Mouse (Mus musculus) thymus, adult 2 months (tissue): ENCODE measurements around the gene Adarb2. TPM values are rescaled to one million over a fixed set of nuclear protein-coding genes. Genes with fewer than 3 reads are reported as not detected.

Experiments
- DNase-seq: peaks from one replicate; pipeline ENCODE4 v3.0.0; 2021
- H3K27ac ChIP-seq: fragments of 200-500 bp; 2 replicates; pipeline ENCODE4 v1.5.1; 2012; ENCODE audit warnings: low read length, control low read depth; ENCODE audit not compliant: control insufficient read depth, insufficient read depth
- H3K27me3 ChIP-seq: fragments of 200-500 bp; 2 replicates; pipeline ENCODE4 v1.6.1; 2012; ENCODE audit warnings: mild to moderate bottlenecking, low read length, moderate library complexity, mixed read lengths; ENCODE audit not compliant: control insufficient read depth, insufficient read depth
- H3K36me3 ChIP-seq: fragments of 200-500 bp; 2 replicates; pipeline ENCODE4 v1.6.1; 2012; ENCODE audit warnings: mild to moderate bottlenecking, low read length, moderate library complexity; ENCODE audit not compliant: control insufficient read depth, insufficient read depth
- H3K4me1 ChIP-seq: fragments of 200-500 bp; replicated peaks from 2 replicates; pipeline ENCODE4 v1.6.1; 2012; ENCODE audit warnings: low read length; ENCODE audit not compliant: control insufficient read depth, insufficient read depth
- H3K4me3 ChIP-seq: fragments of 200-500 bp; 2 replicates; pipeline ENCODE4 v1.5.1; 2012; ENCODE audit warnings: mild to moderate bottlenecking, low read length, control low read depth, moderate library complexity; ENCODE audit not compliant: control insufficient read depth, insufficient read depth
- CTCF ChIP-seq: fragments of 200-500 bp; IDR thresholded peaks from 2 replicates; pipeline ENCODE4 v1.5.1; 2012; ENCODE audit warnings: mild to moderate bottlenecking, control low read depth, low read length, moderate library complexity, borderline replicate concordance; ENCODE audit not compliant: control insufficient read depth, poor library complexity, insufficient read depth; ENCODE audit errors: extremely low read depth
- POLR2A ChIP-seq: fragments of 200-500 bp; IDR thresholded peaks from 2 replicates; pipeline ENCODE4 v1.6.1; 2012; ENCODE audit warnings: mild to moderate bottlenecking, low read length, control low read depth, moderate library complexity; ENCODE audit not compliant: control insufficient read depth, poor library complexity, insufficient read depth; ENCODE audit errors: extremely low read depth
- WGBS: fragments of 180-500 bp; shearing (Covaris S2); methylation state at CpG from one replicate; pipeline ENCODE4 v1.1.7; 2018; 5-methylcytosine and 5-hydroxymethylcytosine counted together
- polyA plus RNA-seq: library from polyadenylated mRNA; depleted of rRNA; stranded (reverse); fragments of >200 nt; gene quantifications from 2 replicates; pipeline ENCODE4 v1.2.3, GENCODE M21; 2012

Gene Adarb2
- polyA plus RNA-seq, 1 experiment = not detected

GRCm38 (mm10) chr13:8770616-8771015 lies 568.0 kb downstream of the Adarb2 start:
- 87% methylated on average over 4 of the region's 4 CpGs for WGBS
- DNase-seq = no peak
- TF ChIP-seq POLR2A (no peak), CTCF (no peak)
- Histone ChIP-seq H3K27ac (no peak overlapping the region), H3K4me3 (no peak overlapping the region), H3K27me3 (no peaks in the 10 kb centered on the region), H3K36me3 (no peaks in the 10 kb centered on the region), H3K4me1 (no peaks in the 10 kb centered on the region)

GRCm38 (mm10) chr13:8780441-8780840 lies 577.8 kb downstream of the Adarb2 start:
- 61% methylated on average over 4 of the region's 4 CpGs for WGBS
- Histone ChIP-seq H3K27me3 (no peaks in the 10 kb centered on the region), H3K4me1 (peaks cover 16% of the 10 kb centered on the region), H3K36me3 (no peaks in the 10 kb centered on the region), H3K27ac (no peak overlapping the region), H3K4me3 (no peak overlapping the region)
- peak; percentile 68 for DNase-seq
- TF ChIP-seq POLR2A = no peak
- peak; percentile 40; the same call in 1 of the 2 replicates for TF ChIP-seq CTCF

DNA sequence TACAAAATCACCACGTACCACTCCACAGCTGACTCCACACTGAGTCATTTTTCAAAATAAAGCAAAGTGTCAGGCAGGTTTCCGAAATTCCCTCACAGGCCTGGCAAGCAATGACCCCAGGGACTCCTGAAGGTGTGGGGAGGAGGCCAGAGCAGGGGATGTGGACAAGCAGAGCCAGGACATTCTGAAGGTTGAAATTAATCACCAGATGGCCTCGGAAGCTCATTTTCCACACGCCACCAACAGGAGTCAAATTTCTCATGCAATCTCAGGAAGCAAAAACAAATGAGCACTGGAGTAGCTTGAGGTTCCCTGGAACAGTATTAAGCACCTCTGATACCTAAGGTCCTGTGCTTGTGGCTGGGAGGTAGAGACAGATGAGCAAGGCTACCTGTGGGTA lies 580.0 kb downstream of the Adarb2 start:
- no peak for DNase-seq
- H3K27ac ChIP-seq = no peak overlapping the region
- 96% methylated on average over 4 of the region's 4 CpGs for WGBS
- no peaks in the 10 kb centered on the region for H3K36me3 ChIP-seq
- no peaks in the 10 kb centered on the region for H3K27me3 ChIP-seq
- peaks cover 16% of the 10 kb centered on the region for H3K4me1 ChIP-seq
- H3K4me3 ChIP-seq = no peak overlapping the region
- TF ChIP-seq POLR2A (no peak), CTCF (no peak)

DNA sequence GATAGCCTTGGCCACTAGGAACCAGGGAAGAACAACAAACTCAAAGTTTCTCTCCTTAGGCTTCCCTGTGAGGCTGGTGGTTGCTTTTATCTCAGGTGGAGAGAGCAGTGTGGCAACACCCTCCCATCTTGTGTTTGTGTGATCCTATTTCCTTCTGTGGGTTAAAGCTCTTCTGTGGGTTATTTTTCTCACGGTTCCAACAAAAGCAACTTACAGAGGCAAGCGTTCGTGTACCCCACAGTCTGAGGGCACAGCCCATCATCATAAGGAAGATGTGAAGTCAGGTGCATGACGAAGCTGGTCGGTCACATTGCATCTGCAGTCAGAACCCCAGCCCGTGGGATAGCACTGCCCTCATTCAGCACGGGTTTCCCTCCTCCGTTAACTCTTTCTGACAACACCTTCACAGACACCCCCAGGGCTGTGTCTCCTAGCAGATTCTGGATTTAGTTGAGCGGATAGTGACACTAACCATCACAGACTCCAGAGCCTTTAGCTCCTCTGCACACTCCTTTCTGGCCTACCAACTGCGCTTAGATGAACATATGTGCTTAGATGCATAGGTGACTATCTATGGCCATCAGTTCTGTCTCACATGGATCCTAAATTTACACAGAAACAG lies 581.1 kb downstream of the Adarb2 start:
- no peak overlapping the region for H3K4me3 ChIP-seq
- no peak overlapping the region for H3K27ac ChIP-seq
- peaks cover 16% of the 10 kb centered on the region for H3K4me1 ChIP-seq
- 21% methylated on average over 10 of the region's 10 CpGs for WGBS
- TF ChIP-seq POLR2A = no peak
- no peak for TF ChIP-seq CTCF
- no peaks in the 10 kb centered on the region for H3K36me3 ChIP-seq
- no peak for DNase-seq
- no peaks in the 10 kb centered on the region for H3K27me3 ChIP-seq

GRCm38 (mm10) chr13:8784308-8785061 lies 581.8 kb downstream of the Adarb2 start:
- DNase-seq = no peak
- TF ChIP-seq POLR2A (no peak), CTCF (no peak)
- WGBS = 63% methylated on average over 14 of the region's 14 CpGs
- H3K36me3 ChIP-seq = no peaks in the 10 kb centered on the region
- no peaks in the 10 kb centered on the region for H3K27me3 ChIP-seq
- H3K4me1 ChIP-seq = peaks cover 16% of the 10 kb centered on the region
- no peak overlapping the region for H3K4me3 ChIP-seq
- H3K27ac ChIP-seq = no peak overlapping the region

- peak; percentile 50 for DNase-seq
- Histone ChIP-seq H3K27me3 (no peaks in the 10 kb centered on the region), H3K4me1 (peaks cover 16% of the 10 kb centered on the region), H3K4me3 (no peak overlapping the region), H3K36me3 (no peaks in the 10 kb centered on the region), H3K27ac (no peak overlapping the region)
- TF ChIP-seq CTCF (peak; percentile 69; the same call in 1 of the 2 replicates), POLR2A (no peak)
- 35% methylated on average over 9 of the region's 9 CpGs for WGBS
These were observed 582.5 kb downstream of the Adarb2 start for GRCm38 (mm10) chr13:8785185-8785584.
